Mouse (Mus musculus): ENCODE data around the gene Plin2. TPM values are rescaled to one million over a fixed set of nuclear protein-coding genes. Genes with fewer than 3 reads are reported as not detected.
A peak's percentile ranks its signal among the peaks of the same experiment; 100 is the strongest.

Plin2 gene
- polyA plus RNA-seq, 1 experiment: 9.7 TPM

DNA sequence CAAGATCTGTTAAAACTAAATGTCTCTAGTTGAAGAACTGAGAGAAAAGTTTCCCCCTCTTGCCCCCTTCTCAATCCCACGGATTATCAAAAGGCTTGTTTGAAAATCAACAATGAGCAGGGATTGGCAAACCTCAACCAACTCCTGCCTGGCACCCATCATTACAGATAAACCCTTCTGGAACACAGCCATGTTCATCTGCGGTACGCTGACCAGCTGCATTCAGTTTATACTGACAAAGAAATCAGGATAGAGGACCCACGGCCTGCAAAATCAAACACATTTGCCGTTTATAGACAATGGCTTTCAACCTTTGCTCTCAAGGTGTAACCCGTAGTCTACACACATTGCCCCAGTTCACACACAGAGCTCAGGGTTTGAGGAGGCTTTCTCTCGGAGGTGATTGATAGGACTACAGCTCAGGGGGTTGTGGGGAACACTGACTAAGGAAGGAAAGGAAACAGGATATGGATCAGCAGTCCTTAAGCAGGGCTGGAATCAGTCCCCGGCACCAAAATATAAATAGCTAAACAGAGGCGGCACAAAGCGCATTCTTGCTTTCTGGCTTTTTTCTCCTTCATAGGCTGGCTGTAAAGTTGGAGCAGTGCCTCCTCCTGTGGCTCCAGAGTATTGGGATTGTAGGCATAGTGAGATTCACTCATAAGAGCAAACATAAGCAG is 19.3 kb upstream of the Plin2 start:
- TF ChIP-seq GATA1 (IDR thresholded peaks at IDR 0.05; ENCODE audit: low read length): no peak

DNA sequence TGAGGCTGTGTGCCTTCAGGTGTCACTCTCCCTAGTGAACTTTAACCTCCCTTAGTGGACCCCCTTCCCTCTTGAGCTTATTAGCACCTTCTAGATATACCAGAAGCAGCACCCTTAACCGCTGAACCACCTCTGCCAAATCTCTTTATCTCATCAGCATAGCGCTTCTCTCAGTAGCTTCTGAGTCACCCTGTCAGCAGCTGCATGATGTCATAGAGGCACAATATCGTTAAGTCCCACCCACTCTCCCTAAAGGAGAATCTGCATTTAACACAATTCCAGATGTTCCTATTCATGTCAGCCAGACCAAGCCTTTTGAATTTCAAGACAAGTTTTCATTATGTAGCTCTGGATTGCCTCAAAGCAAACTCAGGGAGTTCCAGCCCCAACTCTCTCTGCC is 16.7 kb upstream of the Plin2 start:
- peak; percentile 20 for TF ChIP-seq GATA1 (IDR thresholded peaks at IDR 0.05; ENCODE audit: low read length)

DNA sequence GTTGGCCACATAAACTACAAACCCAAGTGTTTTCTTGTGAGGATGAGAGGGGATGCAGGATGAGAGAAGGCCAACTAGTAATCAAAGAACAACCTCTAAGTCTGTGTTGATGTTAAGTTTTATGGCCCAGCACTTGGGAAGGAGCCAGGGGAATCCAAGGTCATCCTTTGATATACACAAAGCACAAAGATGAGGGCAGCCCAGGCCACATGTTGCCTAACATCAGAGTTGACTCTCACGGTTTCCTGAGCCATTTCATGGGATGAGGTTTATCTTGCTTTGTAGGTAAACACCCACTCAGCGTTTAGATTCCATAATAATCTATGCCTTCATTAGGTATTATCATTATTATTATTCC is 16.1 kb upstream of the Plin2 start:
- no peak for TF ChIP-seq GATA1 (IDR thresholded peaks at IDR 0.05; ENCODE audit: low read length)

DNA sequence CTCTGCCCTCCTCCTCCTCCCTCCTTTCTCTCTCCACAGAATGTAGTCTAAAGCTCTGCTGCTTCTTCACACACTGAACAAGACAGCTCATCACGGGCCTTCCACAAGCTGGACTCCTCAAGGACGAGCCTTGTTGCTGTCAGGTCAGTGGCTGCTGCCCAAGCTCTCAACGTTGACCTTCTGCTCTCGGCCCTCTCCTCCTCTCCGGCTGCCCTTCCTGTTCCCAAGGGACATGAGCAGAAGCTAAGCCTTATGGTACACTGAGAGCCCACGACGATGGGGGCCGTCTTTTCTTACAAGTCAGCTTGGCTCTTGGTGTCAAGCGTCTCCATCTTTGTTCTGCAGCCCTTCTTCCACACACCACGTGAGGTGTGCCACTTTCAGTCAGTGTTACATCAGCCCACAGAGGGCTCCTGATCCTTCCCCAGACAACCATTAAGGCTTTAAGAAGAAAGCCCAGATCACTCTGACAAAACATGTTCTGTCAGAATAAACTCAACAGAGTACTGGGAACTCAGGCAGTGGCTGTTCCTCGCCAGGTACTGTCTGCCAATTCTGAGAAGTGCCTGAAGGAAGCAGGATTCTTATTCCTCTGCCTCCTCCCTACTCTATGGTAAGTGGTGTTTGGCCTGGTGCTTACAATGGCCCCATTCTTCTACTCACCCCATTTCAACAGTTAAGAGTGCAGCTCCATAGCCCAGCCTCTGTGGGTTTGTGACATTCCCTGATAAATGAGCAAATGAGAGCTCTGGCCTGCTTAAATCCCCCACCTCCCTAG is 15.6 kb upstream of the Plin2 start:
- TF ChIP-seq GATA1 (IDR thresholded peaks at IDR 0.05; ENCODE audit: low read length): no peak

DNA sequence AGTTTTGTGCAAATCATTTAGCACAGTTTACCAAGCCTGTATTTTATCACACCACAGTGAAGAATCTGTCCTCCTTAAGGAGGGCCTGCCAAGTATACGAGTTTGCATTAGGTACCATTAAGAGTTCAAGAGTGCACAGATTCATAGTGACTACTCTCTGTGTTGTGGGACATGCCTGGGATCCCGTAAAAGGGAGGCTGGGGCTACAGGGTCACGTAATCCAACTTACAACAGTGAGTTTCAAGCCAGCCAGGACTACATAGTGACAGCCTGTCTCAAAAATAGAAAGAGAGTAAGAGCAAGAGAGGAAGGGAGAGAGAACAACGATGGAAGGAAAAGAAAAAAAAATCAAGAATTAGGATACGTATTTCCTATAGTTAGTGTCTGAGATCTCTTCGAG is 14.9 kb upstream of the Plin2 start:
- no peak for TF ChIP-seq GATA1 (IDR thresholded peaks at IDR 0.05; ENCODE audit: low read length)

DNA sequence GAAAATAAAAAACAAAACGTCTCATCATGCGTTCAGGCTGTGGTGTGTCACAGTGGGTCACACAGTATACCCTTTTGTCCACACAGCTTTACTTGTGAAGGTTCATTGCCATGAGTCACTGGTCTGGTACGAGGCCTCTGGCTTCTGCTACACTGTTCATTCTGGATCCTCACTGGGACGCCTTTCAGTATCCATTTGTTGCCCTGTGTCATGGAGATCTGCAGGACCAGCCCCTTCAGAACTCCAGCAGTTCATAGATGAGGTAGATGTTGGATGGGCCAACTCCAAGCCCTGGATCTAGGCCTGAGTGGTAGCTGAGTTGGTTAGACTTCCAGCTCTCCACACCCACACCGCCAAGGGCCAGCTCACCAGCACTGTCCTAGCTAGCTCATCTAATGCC is 13.9 kb upstream of the Plin2 start:
- TF ChIP-seq GATA1 (IDR thresholded peaks at IDR 0.05; ENCODE audit: low read length): no peak

DNA sequence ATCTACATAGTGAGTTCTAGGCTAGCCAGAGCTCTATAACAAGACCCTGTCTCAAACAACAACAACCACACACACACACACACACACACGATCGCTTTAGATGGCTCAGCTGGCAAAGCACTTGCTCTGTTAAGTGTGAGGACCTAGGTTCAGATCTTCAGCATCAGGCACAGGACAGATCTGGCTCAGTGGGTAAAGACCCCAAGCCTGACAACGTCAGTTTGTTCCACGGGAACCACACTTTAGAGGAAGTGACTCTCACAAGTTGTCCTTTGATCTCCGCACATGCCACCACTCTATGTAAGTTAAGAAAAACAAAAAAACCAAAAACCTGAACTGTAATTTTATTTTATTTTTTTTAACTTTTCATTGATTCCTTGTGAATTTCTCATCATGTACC is 13.4 kb upstream of the Plin2 start:
- TF ChIP-seq GATA1 (IDR thresholded peaks at IDR 0.05; ENCODE audit: low read length): no peak

DNA sequence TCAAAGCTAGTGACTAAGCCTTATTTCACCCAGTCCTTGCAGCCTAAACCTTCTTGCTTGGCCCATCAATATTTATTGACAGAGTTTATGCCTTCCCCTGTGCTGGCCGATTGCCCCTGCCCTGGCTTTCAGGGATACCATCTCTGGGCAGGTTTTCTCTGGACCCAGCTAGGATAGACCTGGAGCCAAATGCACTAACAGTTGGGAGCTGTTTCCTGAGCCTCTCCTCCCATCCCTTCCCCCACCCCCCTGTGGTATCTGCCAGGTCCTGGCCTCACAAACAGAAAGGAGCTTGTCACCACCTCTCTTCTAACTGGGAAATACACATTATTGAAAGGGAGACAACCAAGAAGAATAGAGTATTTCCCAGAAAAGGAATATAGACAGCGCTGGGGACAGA is 12.0 kb upstream of the Plin2 start:
- no peak for TF ChIP-seq GATA1 (IDR thresholded peaks at IDR 0.05; ENCODE audit: low read length)

DNA sequence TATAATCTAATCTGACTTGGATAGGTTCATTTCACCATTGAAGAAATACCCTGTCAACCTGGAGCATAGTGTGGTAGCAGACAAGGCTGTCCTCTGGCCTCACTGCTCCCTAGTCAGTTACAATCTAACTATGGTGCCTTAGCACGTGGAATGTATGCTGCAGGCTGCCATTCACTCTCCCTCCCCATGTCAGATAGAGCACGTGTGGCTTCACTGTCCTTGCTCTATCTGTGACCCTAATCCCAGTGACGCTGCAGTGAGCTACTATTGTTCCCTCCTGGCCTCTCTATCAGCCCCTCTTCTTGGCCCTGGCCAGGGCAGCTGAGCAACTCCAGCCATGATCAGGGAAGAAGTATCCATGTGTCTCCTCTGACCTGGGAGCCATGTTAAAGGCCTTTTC is 11.6 kb upstream of the Plin2 start:
- TF ChIP-seq GATA1 (IDR thresholded peaks at IDR 0.05; ENCODE audit: low read length): no peak

DNA sequence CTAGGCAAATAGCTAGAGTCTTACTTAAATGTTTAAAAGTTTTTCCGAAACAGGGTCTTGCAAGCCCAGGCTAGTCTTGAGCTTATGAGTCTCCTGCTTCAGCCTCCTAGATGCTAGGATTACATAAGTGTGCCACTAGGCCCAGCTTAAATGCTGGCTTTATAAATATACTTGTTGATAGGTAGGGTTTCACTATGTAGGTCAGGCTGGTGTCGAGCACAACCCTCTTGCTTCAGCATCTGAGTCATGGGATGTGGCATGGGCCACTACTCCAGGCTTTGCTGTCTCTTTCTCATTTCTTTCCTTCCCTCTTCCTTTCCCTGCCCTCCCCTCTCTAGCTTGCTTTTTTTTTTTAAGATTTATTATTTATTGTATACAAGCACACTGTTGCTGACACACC is 9.8 kb upstream of the Plin2 start:
- no peak for TF ChIP-seq GATA1 (IDR thresholded peaks at IDR 0.05; ENCODE audit: low read length)

DNA sequence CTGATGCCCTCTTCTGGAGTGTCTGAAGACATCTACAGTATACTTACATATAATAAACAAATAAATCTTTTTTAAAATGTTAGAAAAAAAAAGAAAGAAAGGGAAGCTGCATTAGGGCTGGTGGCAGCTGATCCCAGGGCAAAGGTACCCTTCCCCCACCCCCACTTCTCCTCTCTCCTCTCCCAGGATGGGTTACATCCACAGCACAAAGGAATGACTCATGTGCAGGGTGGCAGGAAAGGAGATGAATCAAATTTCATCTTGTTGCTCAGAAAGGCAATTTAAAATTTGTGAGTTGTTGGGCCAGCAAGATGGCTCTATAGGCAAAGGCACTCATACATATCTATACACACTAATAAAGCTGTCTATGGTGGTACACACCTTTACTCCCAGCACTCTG is 6.9 kb upstream of the Plin2 start:
- TF ChIP-seq GATA1 (IDR thresholded peaks at IDR 0.05; ENCODE audit: low read length): no peak

DNA sequence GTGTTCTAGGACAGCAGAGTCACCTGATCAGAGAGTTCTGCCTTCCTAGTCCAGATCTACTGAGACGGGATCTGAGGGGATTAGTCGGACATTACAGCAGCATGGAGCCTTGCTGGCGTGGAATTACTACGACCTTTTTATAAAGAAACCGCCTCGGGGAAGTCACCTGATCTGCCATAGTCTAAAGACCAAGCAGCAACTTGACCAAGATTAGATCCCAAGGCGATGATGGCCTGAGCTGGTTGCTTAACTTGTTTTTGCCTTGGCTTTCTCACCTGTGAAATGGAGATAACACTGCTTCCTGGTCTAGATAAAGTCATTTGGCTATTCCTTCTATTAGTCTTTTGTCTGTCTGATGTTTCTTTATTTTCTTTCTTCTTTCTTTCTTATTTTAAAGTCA is 2.6 kb upstream of the Plin2 start:
- no peak for TF ChIP-seq GATA1 (IDR thresholded peaks at IDR 0.05; ENCODE audit: low read length)

DNA sequence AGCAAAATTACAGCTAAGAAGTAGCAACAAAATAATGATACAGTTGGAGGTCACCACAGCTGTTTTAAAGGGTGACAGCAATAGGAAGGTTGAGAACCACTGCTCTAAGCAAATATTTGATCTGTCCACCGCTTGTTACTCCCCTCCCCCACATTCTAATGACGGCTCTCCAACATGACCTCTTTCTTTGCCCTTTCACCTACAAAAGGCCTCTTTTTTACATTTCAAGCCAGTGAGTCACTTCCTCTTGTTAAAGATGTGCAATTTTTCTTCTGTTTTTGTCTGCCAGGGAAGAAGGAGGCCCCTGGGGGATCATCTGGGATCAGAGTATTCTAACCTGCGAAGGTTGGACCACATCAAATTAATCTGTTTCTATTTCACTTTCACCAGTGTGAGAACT is 1.9 kb upstream of the Plin2 start:
- no peak for TF ChIP-seq GATA1 (IDR thresholded peaks at IDR 0.05; ENCODE audit: low read length)

DNA sequence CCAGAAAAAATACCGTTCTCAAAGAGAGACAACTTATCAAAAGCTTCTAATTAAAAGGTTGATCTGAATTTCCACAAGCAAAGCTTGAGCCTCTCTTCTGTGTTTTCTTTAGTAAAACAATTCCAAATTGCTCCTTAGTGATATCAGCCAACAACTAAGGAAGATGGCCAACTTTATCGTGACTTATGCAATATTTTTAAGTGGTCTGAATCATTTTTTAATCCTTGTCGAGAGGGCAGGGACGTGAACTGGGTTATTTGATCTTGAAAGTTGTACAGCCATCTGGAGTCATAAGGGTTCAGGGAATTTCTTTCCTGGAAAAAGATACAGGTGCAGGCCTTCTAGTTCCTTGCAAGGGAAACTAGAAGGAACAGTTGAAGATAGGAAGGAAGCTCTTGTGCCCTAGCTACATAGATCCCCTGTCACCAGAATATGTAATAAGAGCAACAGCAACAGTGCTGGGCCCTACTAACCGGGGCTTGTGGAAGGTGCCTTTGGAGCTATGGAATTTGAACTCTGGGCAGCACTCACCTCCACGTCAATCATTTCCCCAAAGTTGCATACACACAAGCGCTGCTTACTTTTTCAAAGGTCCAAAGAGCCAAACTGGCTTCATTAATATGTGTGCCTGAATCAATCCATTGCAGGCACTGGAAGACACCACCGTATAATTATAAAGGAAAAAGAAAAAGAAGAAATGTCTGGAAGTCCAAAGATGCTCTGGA is 884 bp upstream of the Plin2 start:
- no peak for TF ChIP-seq GATA1 (IDR thresholded peaks at IDR 0.05; ENCODE audit: low read length)

DNA sequence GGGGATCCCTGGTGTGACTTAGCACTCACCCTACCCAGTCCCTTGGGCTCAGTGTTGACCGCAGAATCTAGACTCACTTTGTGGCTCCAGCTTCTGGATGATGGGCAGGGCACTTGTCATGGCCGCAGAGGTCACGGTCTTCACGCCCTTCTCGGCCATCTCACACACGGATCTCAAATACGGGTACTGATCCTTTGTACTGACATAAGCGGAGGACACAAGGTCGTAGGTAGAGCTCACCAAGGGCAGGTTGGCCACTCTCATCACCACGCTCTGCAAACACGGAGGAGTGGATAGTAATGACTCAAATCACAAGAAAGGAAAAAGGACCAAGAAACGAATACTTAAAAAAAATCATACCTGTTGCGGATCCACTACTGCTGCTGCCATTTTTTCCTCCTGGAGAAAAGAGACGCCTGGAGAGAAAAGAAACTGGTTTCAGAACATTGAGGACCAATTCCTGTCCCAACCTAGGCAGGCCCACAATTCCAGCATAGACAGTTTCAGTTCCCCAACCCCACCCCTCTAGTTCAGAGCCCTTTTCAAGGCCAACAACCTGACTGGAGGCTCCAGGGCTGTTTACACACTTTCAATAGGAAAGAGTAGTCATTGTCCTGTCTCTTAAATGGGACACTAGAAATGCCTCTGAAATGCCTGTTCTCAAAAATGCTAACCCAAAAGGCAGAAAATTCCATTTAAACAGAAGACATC is 1.4 kb downstream of the Plin2 start:
- no peak for TF ChIP-seq GATA1 (IDR thresholded peaks at IDR 0.05; ENCODE audit: low read length)

DNA sequence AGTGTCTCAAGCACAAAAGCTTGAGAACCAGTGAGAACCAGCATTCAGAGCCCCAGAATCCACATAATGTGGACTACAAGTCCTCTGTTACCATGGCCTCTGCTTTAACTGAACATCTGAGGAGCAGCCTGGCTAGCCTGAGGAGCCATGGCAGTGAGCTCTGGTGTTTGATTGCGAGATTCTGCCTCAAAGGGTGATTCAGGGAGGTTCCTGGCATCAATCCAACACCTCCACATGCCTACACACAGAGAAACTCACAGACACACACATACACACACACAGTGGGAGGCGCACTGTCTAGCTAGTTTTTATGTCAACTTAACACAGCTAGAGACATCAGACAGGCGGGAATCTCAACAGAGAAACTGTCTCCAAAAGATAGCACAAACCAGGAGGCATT is 4.3 kb downstream of the Plin2 start:
- TF ChIP-seq GATA1 (IDR thresholded peaks at IDR 0.05; ENCODE audit: low read length): no peak
